Mouse (Mus musculus) forebrain, embryonic 13.5 days (tissue): ENCODE measurements around the gene Raver2. TPM values are rescaled to one million over a fixed set of nuclear protein-coding genes. Genes with fewer than 3 reads are reported as not detected.
A peak's percentile ranks its signal among the peaks of the same experiment; 100 is the strongest.

Experiments
- ATAC-seq: fragments of 200-750 bp; cut with Nextera tagmentation; 2 replicates; pipeline ENCODE4 v1.8.0; 2017
- H3K27ac ChIP-seq: fragments of 300-500 bp; sonication (generic); 2 replicates; pipeline ENCODE4 v1.5.1; 2015; ENCODE audit warnings: inconsistent platforms, mild to moderate bottlenecking, moderate library complexity
- H3K27me3 ChIP-seq: fragments of 300-500 bp; sonication (generic); 2 replicates; pipeline ENCODE4 v1.6.1; 2015; ENCODE audit warnings: mild to moderate bottlenecking, inconsistent platforms
- H3K36me3 ChIP-seq: fragments of 300-500 bp; sonication (generic); 2 replicates; pipeline ENCODE4 v1.6.1; 2015; ENCODE audit warnings: mild to moderate bottlenecking, inconsistent platforms; ENCODE audit not compliant: poor library complexity, severe bottlenecking
- H3K4me1 ChIP-seq: fragments of 300-500 bp; sonication (generic); 2 replicates; pipeline ENCODE4 v1.6.1; 2015; ENCODE audit warnings: inconsistent platforms
- H3K4me2 ChIP-seq: fragments of 300-500 bp; sonication (generic); 2 replicates; pipeline ENCODE4 v1.6.1; 2015; ENCODE audit warnings: inconsistent platforms, mild to moderate bottlenecking, moderate library complexity
- H3K4me3 ChIP-seq: fragments of 300-500 bp; sonication (generic); 2 replicates; pipeline ENCODE4 v1.5.1; 2015; ENCODE audit warnings: mild to moderate bottlenecking, inconsistent platforms
- H3K9ac ChIP-seq: fragments of 300-500 bp; sonication (generic); 2 replicates; pipeline ENCODE4 v1.6.1; 2015; ENCODE audit warnings: mild to moderate bottlenecking, inconsistent platforms
- H3K9me3 ChIP-seq: fragments of 300-500 bp; sonication (generic); replicated peaks from 2 replicates; pipeline ENCODE4 v1.6.1; 2016; ENCODE audit warnings: inconsistent platforms
- WGBS: fragments of 180-500 bp; shearing (Covaris S2); methylation state at CpG from one replicate; pipeline ENCODE4 v1.1.7; 2015; 5-methylcytosine and 5-hydroxymethylcytosine counted together
- polyA plus RNA-seq: library from polyadenylated mRNA; unstranded; fragments of >200 nt; fragmentation: Nextera tagmentation; extraction: Ambion mirVana; gene quantifications from 2 replicates; pipeline ENCODE4 v1.2.1, GENCODE M21; 2015

Raver2 gene
- polyA plus RNA-seq, 1 experiment from 2014 or later = 5.4 TPM

DNA sequence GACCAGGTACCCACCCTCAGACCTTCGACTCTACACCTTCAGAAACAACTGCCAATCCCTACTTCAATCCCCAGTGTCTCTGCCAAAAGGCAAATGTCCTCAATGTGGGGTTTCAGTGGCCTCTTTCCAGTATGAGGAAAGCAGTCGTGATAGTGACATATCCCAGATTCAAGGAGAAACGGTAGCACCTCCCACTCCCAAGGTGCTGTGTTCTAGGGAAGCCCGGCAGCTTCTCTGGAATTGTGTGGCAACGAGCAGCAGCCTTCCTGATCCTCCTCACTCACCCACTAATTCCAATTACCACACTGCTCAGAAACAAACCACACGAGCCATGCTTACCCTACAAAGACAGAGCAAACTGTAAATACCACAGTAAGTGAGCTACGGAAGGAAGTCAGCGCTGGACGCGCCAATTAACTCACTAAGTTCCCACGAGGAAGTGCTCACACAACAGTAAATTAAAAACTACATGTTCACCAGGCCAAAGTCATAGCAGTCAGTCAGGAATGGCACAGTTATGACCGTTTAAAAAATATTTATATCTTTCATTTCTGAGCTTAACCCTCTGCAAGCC is 90.5 kb downstream of the Raver2 start:
- no peaks in the 10 kb centered on the region for H3K27me3 ChIP-seq
- H3K4me2 ChIP-seq = no peak overlapping the region
- WGBS = 86% methylated on average over 12 of the region's 12 CpGs
- no peak overlapping the region for H3K27ac ChIP-seq
- H3K36me3 ChIP-seq = peaks cover 64% of the 10 kb centered on the region
- ATAC-seq = no peak
- H3K4me3 ChIP-seq = no peak overlapping the region
- no peaks in the 10 kb centered on the region for H3K4me1 ChIP-seq
- H3K9ac ChIP-seq = no peak overlapping the region
- no peaks in the 10 kb centered on the region for H3K9me3 ChIP-seq

DNA sequence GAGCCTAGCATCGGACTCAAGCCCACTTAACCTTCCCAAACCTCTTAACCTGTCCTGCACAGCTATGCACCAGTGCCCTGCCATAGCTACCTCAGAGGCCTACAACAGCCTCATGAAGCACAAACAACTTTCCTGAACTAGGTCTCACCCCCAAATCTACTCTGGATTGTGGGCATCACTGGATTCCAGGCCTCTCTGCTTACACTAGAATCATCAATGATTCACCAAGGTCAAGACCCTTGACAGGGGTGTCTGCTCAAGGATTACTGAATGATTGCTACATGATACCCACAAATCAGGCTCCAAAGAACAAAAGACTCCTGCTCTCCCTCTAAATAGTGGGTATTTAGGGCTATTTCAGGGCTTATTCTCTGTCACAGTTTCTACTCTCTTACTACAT is 92.0 kb downstream of the Raver2 start:
- Histone ChIP-seq H3K27me3 (no peaks in the 10 kb centered on the region), H3K9ac (no peak overlapping the region), H3K9me3 (no peaks in the 10 kb centered on the region), H3K4me3 (no peak overlapping the region), H3K4me1 (no peaks in the 10 kb centered on the region), H3K4me2 (no peak overlapping the region), H3K27ac (no peak overlapping the region), H3K36me3 (peaks cover 67% of the 10 kb centered on the region)
- ATAC-seq = no peak
- 97% methylated on average over 1 of the region's 1 CpGs for WGBS

DNA sequence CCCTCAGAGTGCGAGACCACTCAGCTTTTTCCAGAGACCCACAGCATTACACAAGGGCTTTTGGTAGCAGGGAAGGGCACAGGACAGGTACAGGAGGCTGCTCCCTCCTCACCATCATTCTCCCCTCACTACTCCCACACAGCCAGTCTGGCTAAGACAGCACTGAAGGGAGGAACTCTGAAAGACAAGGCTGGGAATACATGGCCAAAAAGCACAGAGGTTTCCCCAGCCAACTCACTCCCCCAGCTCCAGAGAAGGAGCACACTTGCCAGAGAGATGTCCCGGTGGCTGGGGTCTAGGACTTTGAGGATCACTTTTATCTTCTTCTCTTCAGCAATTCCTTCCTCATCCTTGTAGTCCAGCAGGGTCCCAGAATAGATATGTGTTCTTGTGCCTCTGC is 95.4 kb downstream of the Raver2 start:
- Histone ChIP-seq H3K4me1 (no peaks in the 10 kb centered on the region), H3K9ac (no peak overlapping the region), H3K27ac (no peak overlapping the region), H3K4me2 (no peak overlapping the region), H3K9me3 (no peaks in the 10 kb centered on the region), H3K4me3 (no peak overlapping the region), H3K36me3 (peaks cover 44% of the 10 kb centered on the region), H3K27me3 (no peaks in the 10 kb centered on the region)
- 89% methylated on average over 2 of the region's 2 CpGs for WGBS
- ATAC-seq = no peak

DNA sequence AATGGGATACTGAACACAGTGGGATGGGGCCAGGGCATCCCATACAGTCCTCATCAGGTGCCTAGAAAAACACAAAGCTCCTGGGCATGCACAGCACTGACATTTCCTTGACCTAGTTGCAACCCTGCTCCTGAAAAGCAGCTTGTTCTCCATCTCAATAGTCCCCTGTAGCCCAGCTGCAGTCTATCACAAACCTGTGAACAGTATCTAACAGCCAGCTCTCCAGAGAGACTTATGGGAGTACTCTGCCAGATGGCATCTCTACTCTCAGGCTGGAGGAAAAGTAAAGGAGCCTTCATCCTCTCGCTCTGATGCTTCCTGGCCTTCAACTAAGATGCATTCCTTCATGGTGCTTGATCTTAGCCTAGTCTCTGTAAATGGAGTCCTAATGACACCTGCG is 95.9 kb downstream of the Raver2 start:
- Histone ChIP-seq H3K27ac (no peak overlapping the region), H3K9ac (no peak overlapping the region), H3K4me1 (no peaks in the 10 kb centered on the region), H3K9me3 (no peaks in the 10 kb centered on the region), H3K36me3 (peaks cover 40% of the 10 kb centered on the region), H3K4me3 (no peak overlapping the region), H3K27me3 (no peaks in the 10 kb centered on the region), H3K4me2 (no peak overlapping the region)
- WGBS = 91% methylated on average over 2 of the region's 2 CpGs
- ATAC-seq = no peak

DNA sequence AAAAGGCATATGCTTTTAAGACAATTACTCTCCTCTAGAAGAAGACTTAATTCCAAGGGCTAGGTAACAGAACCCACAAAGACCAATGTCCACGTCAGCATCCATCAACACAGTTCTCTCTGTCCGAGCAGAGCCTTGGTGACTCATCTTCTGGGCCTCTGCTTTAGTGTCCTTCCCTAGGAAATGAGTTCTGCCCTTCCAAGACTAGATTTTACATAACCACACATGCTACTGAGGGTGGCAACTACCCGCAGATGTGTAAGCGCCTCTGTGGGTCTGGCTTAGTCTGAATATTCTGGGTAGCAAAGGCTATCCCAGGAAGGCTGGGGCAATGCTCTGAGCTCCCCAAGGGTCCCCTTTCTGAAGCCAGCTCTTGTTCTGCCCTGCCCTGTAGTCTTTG is 97.0 kb downstream of the Raver2 start:
- no peak for ATAC-seq
- H3K4me1 ChIP-seq = no peaks in the 10 kb centered on the region
- no peak overlapping the region for H3K9ac ChIP-seq
- H3K4me3 ChIP-seq = no peak overlapping the region
- no peaks in the 10 kb centered on the region for H3K9me3 ChIP-seq
- H3K36me3 ChIP-seq = peaks cover 43% of the 10 kb centered on the region
- WGBS = 87% methylated on average over 4 of the region's 4 CpGs
- H3K27ac ChIP-seq = no peak overlapping the region
- no peak overlapping the region for H3K4me2 ChIP-seq
- no peaks in the 10 kb centered on the region for H3K27me3 ChIP-seq

DNA sequence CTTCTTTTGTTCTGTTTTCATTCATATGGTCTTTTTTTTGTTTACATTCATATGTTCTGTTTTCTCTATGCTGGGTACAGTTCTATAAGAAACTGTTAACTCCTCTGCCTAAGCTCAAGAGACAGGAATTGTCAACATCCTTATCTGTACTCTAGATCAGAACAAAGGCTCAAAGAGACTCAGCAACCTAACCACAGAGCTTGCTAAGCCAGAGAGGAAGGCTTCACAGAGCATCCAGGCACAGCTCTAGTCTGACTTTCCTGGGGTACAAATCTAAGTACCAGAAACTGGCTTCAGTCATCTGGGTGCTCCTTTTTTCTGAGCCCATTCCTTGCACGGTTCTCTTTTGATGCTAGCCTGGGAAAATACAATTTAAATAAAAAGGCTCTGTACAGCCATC is 99.0 kb downstream of the Raver2 start:
- no peaks in the 10 kb centered on the region for H3K9me3 ChIP-seq
- no peaks in the 10 kb centered on the region for H3K27me3 ChIP-seq
- no peaks in the 10 kb centered on the region for H3K4me1 ChIP-seq
- WGBS = 75% methylated on average over 1 of the region's 1 CpGs
- no peak overlapping the region for H3K4me3 ChIP-seq
- H3K9ac ChIP-seq = no peak overlapping the region
- no peak overlapping the region for H3K4me2 ChIP-seq
- H3K27ac ChIP-seq = no peak overlapping the region
- H3K36me3 ChIP-seq = peaks cover 35% of the 10 kb centered on the region
- no peak for ATAC-seq

DNA sequence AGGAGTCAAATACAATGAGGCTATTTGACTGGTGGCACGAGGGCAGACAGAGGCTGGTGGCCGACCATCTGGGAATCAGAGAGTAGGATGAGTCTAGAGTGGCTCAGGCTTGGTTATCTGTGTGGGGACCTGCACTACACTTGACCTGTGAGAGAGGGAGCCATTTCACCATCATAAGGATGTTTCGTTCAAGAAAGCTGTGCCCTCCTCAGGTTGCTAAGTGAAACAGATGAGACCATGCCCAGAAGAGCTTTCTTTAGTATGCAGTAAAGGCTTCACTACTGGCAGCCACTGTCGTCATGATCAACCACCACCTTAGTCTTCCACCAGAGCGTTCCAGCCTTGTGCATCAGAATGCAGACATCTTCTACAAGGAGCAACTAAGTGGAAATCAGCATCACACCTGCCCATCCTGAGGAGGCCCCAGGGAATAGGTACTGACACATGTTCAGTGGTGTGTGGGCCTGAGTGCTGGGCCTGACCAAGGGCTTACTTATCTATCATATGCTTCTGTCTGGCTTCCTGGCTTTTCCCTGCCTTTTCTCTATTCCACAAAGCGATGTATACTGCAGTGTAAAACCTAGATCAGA is 99.5 kb downstream of the Raver2 start:
- Histone ChIP-seq H3K4me3 (no peak overlapping the region), H3K27ac (no peak overlapping the region), H3K4me1 (no peaks in the 10 kb centered on the region), H3K36me3 (peaks cover 30% of the 10 kb centered on the region), H3K9me3 (no peaks in the 10 kb centered on the region), H3K27me3 (no peaks in the 10 kb centered on the region), H3K9ac (no peak overlapping the region), H3K4me2 (no peak overlapping the region)
- peak; percentile 50 for ATAC-seq
- WGBS = 61% methylated on average over 6 of the region's 6 CpGs

DNA sequence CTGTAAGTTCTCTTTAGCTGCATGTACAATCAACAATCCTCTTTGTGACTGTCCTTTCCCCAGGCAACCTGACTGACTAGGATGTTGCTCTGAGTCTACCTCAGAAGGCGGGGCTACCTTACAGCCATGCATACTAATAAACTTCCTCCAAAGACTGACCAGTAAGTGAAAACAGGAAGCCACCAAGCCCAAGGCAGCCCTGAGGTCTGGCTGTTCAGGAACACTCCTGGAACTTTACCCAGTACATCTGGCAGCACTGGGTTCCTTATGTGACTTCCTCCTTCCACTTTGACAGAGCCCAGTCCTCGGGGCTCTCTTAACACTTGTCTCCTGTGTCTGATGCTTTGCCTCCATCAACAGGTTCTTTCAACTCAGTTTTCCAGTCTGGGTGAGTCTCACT is 104.0 kb downstream of the Raver2 start:
- ATAC-seq = no peak
- peaks cover 28% of the 10 kb centered on the region; the same call in 1 of the 2 replicates for H3K36me3 ChIP-seq
- H3K9me3 ChIP-seq = no peaks in the 10 kb centered on the region
- no peak overlapping the region for H3K4me2 ChIP-seq
- H3K27ac ChIP-seq = no peak overlapping the region
- no peak overlapping the region for H3K4me3 ChIP-seq
- H3K4me1 ChIP-seq = no peaks in the 10 kb centered on the region
- 88% methylated on average over 2 of the region's 2 CpGs for WGBS
- H3K27me3 ChIP-seq = no peaks in the 10 kb centered on the region
- H3K9ac ChIP-seq = no peak overlapping the region

DNA sequence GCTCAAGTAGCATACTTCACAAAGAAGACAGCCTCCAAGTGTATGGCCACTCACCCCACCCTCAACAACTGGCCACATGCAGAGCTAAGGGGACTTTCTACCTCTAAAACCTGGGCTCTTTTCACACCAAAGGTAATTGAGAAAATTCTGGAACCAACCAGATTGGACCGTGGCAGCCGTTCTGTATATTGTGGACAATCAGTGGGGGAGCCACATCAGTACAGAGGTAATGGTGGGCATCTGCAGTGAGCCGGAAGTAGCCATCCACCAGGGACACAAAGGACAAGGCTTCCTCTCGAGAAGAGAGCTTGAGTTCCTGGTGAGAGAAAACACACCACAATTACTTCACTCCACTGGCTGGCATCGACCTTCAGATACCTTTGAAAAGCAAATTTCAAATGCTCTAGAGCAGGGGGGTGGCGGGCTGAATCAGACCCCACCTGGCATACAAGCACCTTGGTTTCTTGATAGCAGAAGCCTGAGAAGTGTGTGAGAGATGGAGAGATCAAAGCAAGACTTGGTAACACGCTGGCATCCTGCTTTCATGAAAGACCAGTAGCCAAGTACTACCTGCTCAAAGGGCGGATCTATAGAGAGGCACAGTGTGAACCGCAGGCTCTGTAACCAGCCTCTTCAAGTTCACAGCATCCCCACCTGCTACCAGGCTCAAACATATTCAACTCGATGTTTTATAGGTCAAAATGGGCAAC is 106.3 kb downstream of the Raver2 start:
- WGBS = 79% methylated on average over 10 of the region's 10 CpGs
- Histone ChIP-seq H3K27me3 (no peaks in the 10 kb centered on the region), H3K4me1 (no peaks in the 10 kb centered on the region), H3K4me2 (no peak overlapping the region), H3K36me3 (peaks cover 26% of the 10 kb centered on the region; the same call in 1 of the 2 replicates), H3K4me3 (no peak overlapping the region), H3K27ac (no peak overlapping the region), H3K9ac (no peak overlapping the region), H3K9me3 (no peaks in the 10 kb centered on the region)
- no peak for ATAC-seq

DNA sequence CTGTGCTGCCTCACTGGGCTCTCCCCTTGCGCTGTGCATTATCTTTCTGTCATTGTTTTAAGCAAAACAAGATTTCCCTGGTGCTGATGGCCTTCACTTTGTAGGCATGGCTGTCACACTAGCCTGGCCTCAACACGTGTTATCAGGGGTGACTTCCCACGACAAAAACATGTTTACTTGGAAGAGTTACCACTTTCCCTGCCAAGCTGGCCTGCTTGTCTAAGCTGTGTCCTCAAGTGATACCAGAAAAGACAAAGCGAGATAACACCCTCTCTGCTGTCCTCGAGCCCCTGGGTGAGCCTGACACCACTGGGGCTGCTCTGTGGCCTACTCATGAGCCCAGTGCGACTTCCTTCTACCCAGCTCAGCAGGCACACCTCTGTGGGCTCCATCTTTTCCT is 107.3 kb downstream of the Raver2 start:
- Histone ChIP-seq H3K27me3 (no peaks in the 10 kb centered on the region), H3K9ac (no peak overlapping the region), H3K9me3 (no peaks in the 10 kb centered on the region), H3K4me1 (no peaks in the 10 kb centered on the region), H3K4me3 (no peak overlapping the region), H3K4me2 (no peak overlapping the region), H3K27ac (no peak overlapping the region), H3K36me3 (peaks cover 15% of the 10 kb centered on the region; the same call in 1 of the 2 replicates)
- no peak for ATAC-seq
- 83% methylated on average over 6 of the region's 6 CpGs for WGBS

DNA sequence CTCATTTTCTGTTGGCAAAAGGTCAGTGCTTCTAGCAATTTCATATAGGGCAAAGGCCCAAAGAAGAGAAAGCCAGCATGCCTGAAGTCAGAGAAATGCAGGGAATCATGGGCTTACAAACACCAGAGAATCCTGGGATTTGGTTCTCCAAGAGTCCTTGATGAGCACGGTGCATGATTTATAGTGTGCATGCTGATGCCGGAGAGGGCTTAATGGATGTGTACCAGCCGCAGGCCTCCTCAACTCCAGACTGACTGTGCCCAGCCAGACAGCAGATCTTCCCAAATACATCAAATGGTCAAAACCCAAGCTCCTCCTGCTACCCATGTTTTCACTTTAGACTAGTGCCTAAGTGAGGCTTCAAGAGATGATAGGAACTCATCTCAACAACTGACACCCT is 109.0 kb downstream of the Raver2 start:
- Histone ChIP-seq H3K27ac (no peak overlapping the region), H3K4me2 (no peak overlapping the region), H3K4me3 (no peak overlapping the region), H3K9ac (no peak overlapping the region), H3K36me3 (peaks cover 14% of the 10 kb centered on the region; the same call in 1 of the 2 replicates), H3K27me3 (no peaks in the 10 kb centered on the region), H3K9me3 (no peaks in the 10 kb centered on the region), H3K4me1 (no peaks in the 10 kb centered on the region)
- ATAC-seq = no peak
- 94% methylated on average over 3 of the region's 3 CpGs for WGBS

DNA sequence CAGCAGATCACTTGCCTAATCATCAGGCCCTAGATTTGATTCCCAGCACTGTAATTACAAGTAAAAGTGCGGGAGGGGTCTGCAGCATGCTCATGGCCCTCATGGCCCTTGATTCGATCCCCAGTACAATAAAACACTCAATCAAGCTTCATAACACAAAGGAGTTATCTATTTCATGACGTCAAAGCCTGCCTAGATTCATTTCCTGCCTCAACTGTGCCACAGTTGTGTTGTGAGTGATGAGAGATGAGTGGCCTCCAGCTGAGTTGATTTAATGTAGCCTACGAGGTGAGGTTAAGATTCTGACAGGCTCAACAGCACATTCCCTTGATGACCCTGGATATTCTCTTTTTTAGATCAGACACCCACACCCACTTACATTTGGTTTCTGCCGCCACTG is 110.3 kb downstream of the Raver2 start:
- H3K9ac ChIP-seq = no peak overlapping the region
- ATAC-seq = no peak
- H3K4me1 ChIP-seq = no peaks in the 10 kb centered on the region
- peaks cover 14% of the 10 kb centered on the region for H3K36me3 ChIP-seq
- no peak overlapping the region for H3K4me3 ChIP-seq
- no peaks in the 10 kb centered on the region for H3K9me3 ChIP-seq
- H3K4me2 ChIP-seq = no peak overlapping the region
- no peak overlapping the region for H3K27ac ChIP-seq
- no peaks in the 10 kb centered on the region for H3K27me3 ChIP-seq
- 71% methylated on average over 5 of the region's 5 CpGs for WGBS
